Mouse (Mus musculus): Measurements from ENCODE around the gene Ccdc69. TPM values are rescaled to one million over a fixed set of nuclear protein-coding genes. Genes with fewer than 3 reads are reported as not detected.

Ccdc69 gene
- total RNA-seq (2023): 10 to 100 TPM; 38.7 to 41.7 TPM

GRCm38 (mm10) chr11:55077331-55078231 is at the start of gene Ccdc69:
Ccdc69 (minus strand) TSS chr11:55078131.

GRCm38 (mm10) chr11:55097463-55098188 is 19.7 kb upstream of the Ccdc69 start, which contains the start of gene Gm2a:
Gm2a (plus strand) TSS chr11:55098115.

DNA sequence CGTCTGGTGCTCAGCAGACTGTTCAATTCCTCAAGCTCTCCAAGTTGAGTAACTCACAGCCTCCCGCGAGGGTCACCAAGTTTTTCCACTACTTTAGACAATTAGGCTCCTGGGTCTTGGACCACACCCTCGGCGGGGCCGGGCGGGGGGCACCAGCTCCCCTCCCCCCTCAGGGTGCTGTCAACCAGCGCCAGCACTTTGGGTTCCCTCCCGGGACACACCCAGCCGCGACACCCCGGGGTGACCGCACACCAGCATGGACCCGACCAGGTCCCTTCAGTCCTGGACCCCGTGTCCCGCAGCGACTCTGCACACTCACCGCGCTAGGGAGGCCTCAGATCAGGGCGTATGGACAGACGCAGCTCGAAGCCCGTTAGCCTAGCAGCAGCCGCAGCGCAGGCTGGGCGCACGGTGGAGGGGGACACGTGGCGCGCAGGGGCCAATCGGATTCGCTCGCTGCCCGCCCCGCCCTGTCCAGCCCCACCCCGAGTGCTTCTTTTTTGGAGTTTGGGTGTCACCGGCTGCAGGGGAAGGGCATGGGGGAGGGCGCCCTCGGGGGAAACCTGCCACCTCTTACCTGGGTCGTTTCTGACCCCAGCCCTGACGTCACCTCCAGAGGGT is 44.8 kb downstream of the Ccdc69 start, which contains the start of gene Anxa6:
TSS of gene Anxa6 (minus strand) at position 406 of the 621 bp plus-strand sequence.

Other genes with a start within 250 kb of the Ccdc69 start
- 10 to 100 TPM in 1 of 2 experiments, 1 to 10 TPM in 1; 8.2 to 13.1 TPM for gene Lyrm7, start 217.2 kb downstream of the Ccdc69 start, total RNA-seq (2023)
- 100 to 1,000 TPM; 115 to 148 TPM for gene Hint1, start 211.7 kb downstream of the Ccdc69 start, total RNA-seq (2023)
- gene Gpx3, start 175.7 kb downstream of the Ccdc69 start, total RNA-seq (2023): not detected
- 100 to 1,000 TPM; 169 to 173 TPM for gene Tnip1, start 115.2 kb downstream of the Ccdc69 start, total RNA-seq (2023)
- gene Anxa6, start 44.7 kb downstream of the Ccdc69 start, total RNA-seq (2023): 100 to 1,000 TPM; 448 to 457 TPM
- 10 to 100 TPM; 65.3 to 72.2 TPM for gene Gm2a, start 20.0 kb upstream of the Ccdc69 start, total RNA-seq (2023)
- not detected for gene Slc36a3, start 73.6 kb upstream of the Ccdc69 start, total RNA-seq (2023)
- gene Slc36a2, start 106.9 kb upstream of the Ccdc69 start, total RNA-seq (2023): not detected
- gene Slc36a1, start 126.2 kb upstream of the Ccdc69 start, total RNA-seq (2023): 10 to 100 TPM; 28.0 to 29.5 TPM

Measured in T-cell, adult 66 days (primary cell).